Mouse (Mus musculus): ENCODE results near the gene Bco1.

- TF ChIP-seq POLR2A (IDR thresholded peaks at IDR 0.05; ENCODE audit: low read depth, low read length): peak; percentile 12; the same call in 1 of the 2 replicates
- no peak for TF ChIP-seq CTCF (IDR thresholded peaks at IDR 0.05; ENCODE audit: borderline replicate concordance, insufficient read depth, low read length)
Observed at GRCm38 (mm10) chr8:117097564-117098191, 2.0 kb downstream of the Bco1 start.

Measured in embryonic fibroblast, embryonic 13.5 days (primary cell).